Mouse (Mus musculus): ENCODE data around the gene Elmsan1. TPM values are rescaled to one million over a fixed set of nuclear protein-coding genes. Genes with fewer than 3 reads are reported as not detected.

Elmsan1 gene
- polyA plus RNA-seq, 1 experiment from 2014 or later: 7.7 TPM

Other genes with a start within 250 kb of the Elmsan1 start
- gene Heatr4, start 234.0 kb downstream of the Elmsan1 start, polyA plus RNA-seq (2015; fragmentation: Nextera tagmentation; extraction: Ambion mirVana): not detected in 2 replicates
- gene Acot2, start 231.0 kb downstream of the Elmsan1 start, polyA plus RNA-seq (2015; fragmentation: Nextera tagmentation; extraction: Ambion mirVana): 34.3 and 35.8 TPM in 2 replicates
- 125 and 142 TPM in 2 replicates for gene Acot1, start 209.4 kb downstream of the Elmsan1 start, polyA plus RNA-seq (2015; fragmentation: Nextera tagmentation; extraction: Ambion mirVana)
- 8.2 and 8.9 TPM in 2 replicates for gene Acot4, start 180.5 kb downstream of the Elmsan1 start, polyA plus RNA-seq (2015; fragmentation: Nextera tagmentation; extraction: Ambion mirVana)
- gene Gm49366, start 179.9 kb downstream of the Elmsan1 start, polyA plus RNA-seq (2015; fragmentation: Nextera tagmentation; extraction: Ambion mirVana): not detected in 2 replicates
- 3.2 and 4.8 TPM in 2 replicates for gene Acot3, start 166.7 kb downstream of the Elmsan1 start, polyA plus RNA-seq (2015; fragmentation: Nextera tagmentation; extraction: Ambion mirVana)
- gene Acot5, start 149.6 kb downstream of the Elmsan1 start, polyA plus RNA-seq (2015; fragmentation: Nextera tagmentation; extraction: Ambion mirVana): 0.18 TPM in 1 of 2 replicates, not detected in the other
- gene Acot6, start 118.2 kb downstream of the Elmsan1 start, polyA plus RNA-seq (2015; fragmentation: Nextera tagmentation; extraction: Ambion mirVana): 2.0 and 2.1 TPM in 2 replicates
- 3.9 TPM in 2 replicates for gene Dnal1, start 104.5 kb downstream of the Elmsan1 start, polyA plus RNA-seq (2015; fragmentation: Nextera tagmentation; extraction: Ambion mirVana)
- gene Pnma1, start 70.4 kb downstream of the Elmsan1 start, polyA plus RNA-seq (2015; fragmentation: Nextera tagmentation; extraction: Ambion mirVana): 0.59 and 0.63 TPM in 2 replicates
- 41.7 and 45.2 TPM in 2 replicates for gene Ptgr2, start 66.4 kb upstream of the Elmsan1 start, polyA plus RNA-seq (2015; fragmentation: Nextera tagmentation; extraction: Ambion mirVana)
- gene Zfp410, start 98.0 kb upstream of the Elmsan1 start, polyA plus RNA-seq (2015; fragmentation: Nextera tagmentation; extraction: Ambion mirVana): 54.7 and 61.6 TPM in 2 replicates
- 47.5 and 53.8 TPM in 2 replicates for gene Coq6, start 142.8 kb upstream of the Elmsan1 start, polyA plus RNA-seq (2015; fragmentation: Nextera tagmentation; extraction: Ambion mirVana)
- 2.4 and 2.6 TPM in 2 replicates for gene Fam161b, start 143.0 kb upstream of the Elmsan1 start, polyA plus RNA-seq (2015; fragmentation: Nextera tagmentation; extraction: Ambion mirVana)
- 37.1 and 39.5 TPM in 2 replicates for gene Entpd5, start 190.1 kb upstream of the Elmsan1 start, polyA plus RNA-seq (2015; fragmentation: Nextera tagmentation; extraction: Ambion mirVana)
- gene Bbof1, start 190.2 kb upstream of the Elmsan1 start, polyA plus RNA-seq (2015; fragmentation: Nextera tagmentation; extraction: Ambion mirVana): 0.52 and 0.80 TPM in 2 replicates
- gene Rnf113a2, start 198.3 kb upstream of the Elmsan1 start, polyA plus RNA-seq (2015; fragmentation: Nextera tagmentation; extraction: Ambion mirVana): 21.6 and 23.6 TPM in 2 replicates
- gene Aldh6a1, start 232.1 kb upstream of the Elmsan1 start, polyA plus RNA-seq (2015; fragmentation: Nextera tagmentation; extraction: Ambion mirVana): 29.0 and 31.8 TPM in 2 replicates
- 15.2 and 16.9 TPM in 2 replicates for gene Lin52, start 232.5 kb upstream of the Elmsan1 start, polyA plus RNA-seq (2015; fragmentation: Nextera tagmentation; extraction: Ambion mirVana)